Mouse (Mus musculus): ENCODE data around the gene Gdi2. TPM values are rescaled to one million over a fixed set of nuclear protein-coding genes. Genes with fewer than 3 reads are reported as not detected.
"Not testable (repeated sequence)": the region's sequence is repeated elsewhere in the genome, so short reads cannot be mapped to it uniquely, and the experiment has no call there.

Gene Gdi2
- 100 to 1,000 TPM; 140 to 152 (median 149) TPM for total RNA-seq (2022)

DNA sequence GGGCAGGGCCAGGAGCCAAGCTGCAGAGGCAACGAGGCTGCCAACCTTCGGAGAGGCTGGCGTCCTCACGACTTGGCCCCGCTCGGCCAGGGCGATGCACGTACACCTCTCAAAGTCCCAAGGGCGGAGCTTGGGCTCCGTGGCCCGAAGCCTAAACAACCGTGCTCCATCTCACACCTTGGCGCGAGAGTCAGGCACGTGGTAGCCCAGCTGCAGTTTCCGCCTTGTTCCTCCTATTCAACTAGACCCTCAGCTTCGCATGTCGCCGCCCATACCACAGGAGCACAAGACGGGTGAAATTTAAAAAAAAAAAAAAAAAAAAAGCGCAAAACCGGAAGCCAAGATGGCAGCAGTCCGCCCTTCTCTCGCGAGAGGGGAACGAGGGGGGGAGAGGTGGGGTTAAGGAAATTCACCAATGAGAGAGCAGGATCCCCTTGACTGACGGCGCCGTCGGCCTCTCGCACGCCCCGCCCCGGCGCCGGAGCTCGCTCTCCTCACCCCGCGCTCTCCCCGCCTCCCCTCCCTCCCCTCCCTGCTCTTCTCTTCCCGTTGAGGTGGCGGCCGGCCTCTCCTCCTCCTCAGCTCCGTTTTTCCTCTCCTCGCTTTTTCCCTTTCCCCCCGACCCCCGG is at the start of gene Gdi2:
TSS of gene Gdi2 (plus strand) at position 470 of the 629 bp plus-strand sequence.
- DNase-seq (ENCODE audit: low spot score in 2 of 2) = peak; percentile 89 to 90

- no peak for DNase-seq (ENCODE audit: low spot score in 2 of 2)
Measured at GRCm38 (mm10) chr13:3495526-3495925, 42.3 kb upstream of the Gdi2 start.

DNA sequence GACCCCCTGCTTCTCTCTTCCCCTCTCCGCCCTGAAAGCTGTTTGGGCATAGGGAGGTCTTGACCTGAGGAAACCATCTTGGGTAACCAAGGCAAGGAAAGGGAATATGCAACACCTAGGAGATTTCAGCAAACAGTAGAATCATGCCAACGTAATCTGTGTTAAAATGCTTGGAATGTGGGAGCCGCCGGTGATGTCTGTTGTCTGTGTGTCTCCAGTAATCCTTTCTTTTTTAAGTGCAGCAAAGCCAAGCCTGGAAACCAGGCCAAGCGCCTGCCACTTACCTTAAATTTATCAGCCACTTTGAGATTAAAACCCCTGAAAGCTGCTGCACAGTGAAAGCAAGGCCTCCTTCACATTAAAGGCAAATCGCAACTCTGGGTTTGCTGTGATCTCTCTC is 36.8 kb upstream of the Gdi2 start:
- DNase-seq (ENCODE audit: low spot score in 2 of 2) = not testable (repeated sequence)

DNA sequence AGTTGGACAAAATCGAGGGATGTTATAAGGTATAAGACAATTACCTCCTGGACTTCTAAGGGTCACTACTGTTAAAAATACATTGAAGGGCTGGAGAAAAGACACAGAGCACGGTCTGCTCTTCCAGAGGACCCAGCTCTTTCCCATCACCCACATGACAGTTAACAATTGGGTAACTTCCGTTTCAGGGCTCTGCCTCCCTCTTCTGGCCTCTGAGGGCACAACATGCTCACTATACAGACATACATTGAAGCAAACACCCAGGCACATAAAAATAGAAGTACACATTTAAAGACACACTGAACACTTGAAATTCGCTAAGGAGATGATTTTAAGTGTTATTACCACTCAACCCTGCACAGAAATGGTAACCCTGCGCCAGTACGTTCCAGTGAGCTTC is 22.5 kb upstream of the Gdi2 start:
- DNase-seq (ENCODE audit: low spot score in 2 of 2) = not testable (repeated sequence)

- DNase-seq (ENCODE audit: low spot score in 2 of 2) = not testable (repeated sequence)
Measured at GRCm38 (mm10) chr13:3519357-3519756, 18.5 kb upstream of the Gdi2 start.

GRCm38 (mm10) chr13:3519994-3520393 is 17.9 kb upstream of the Gdi2 start:
- not testable (repeated sequence) for DNase-seq (ENCODE audit: low spot score in 2 of 2)

DNA sequence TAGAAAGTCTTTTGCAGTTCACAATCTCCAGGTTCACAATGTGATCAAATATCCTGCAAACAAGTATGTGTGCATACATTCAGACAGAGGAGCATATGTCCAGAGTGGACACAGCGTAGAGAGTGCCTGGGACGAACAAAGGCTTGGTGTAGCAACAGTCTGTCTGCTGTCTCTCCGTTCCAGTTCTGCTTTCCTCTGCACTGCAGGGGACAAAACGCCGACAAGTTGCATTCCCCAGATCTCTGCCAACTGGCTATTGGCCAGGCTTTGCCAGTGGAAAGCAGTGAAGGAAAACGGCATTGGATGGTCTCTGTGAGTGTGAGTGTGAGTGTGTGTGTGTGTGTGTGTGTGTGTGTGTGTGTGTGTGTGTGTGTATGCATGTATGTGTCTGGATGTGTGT is 14.4 kb upstream of the Gdi2 start:
- DNase-seq (ENCODE audit: low spot score in 2 of 2) = no peak

DNA sequence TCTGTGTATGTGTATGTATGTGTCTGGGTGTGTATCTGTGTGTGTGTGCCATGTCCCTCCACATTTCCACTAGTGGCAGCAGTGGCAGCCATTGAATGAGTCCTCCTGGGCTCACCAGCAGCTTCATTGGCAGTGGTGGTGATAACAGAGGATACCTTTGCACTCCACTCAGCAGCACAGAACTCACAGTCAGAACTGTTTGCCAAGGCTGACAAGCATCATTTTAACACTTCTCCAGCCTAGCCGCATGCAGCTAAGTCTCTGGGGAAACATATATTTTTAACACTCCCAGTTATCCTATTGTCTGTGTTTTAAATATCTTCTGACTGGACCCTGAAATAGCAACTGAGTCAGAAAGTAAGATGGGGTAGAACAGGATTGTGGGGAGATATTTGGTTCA is 13.9 kb upstream of the Gdi2 start:
- DNase-seq (ENCODE audit: low spot score in 2 of 2) = no peak

- no peak for DNase-seq (ENCODE audit: low spot score in 2 of 2)
Measured at GRCm38 (mm10) chr13:3525611-3526051, 12.2 kb upstream of the Gdi2 start.

GRCm38 (mm10) chr13:3526328-3526727 is 11.5 kb upstream of the Gdi2 start:
- no peak for DNase-seq (ENCODE audit: low spot score in 2 of 2)

DNA sequence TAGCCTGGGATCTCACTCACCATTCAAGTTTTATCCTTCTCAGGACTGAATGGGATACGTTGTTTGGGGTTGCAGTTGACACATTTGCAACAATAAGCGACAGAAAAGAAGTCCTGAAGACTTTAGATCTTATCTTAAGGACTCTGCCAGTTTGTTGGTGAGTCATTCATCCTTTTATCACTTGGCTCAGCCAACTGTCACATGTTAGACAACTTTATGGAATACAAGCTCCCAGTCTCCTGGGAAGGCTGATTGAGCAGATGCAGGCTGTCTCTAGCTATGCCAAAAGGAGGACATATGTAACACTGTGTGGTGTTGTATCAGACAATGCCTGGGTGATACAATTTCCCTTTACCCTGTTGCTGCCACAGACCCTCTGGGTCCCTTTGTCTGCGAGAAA is 7.4 kb upstream of the Gdi2 start:
- DNase-seq (ENCODE audit: low spot score in 2 of 2) = no peak

- DNase-seq (ENCODE audit: low spot score in 2 of 2) = not testable (repeated sequence)
Measured at GRCm38 (mm10) chr13:3531176-3531575, 6.7 kb upstream of the Gdi2 start.

DNA sequence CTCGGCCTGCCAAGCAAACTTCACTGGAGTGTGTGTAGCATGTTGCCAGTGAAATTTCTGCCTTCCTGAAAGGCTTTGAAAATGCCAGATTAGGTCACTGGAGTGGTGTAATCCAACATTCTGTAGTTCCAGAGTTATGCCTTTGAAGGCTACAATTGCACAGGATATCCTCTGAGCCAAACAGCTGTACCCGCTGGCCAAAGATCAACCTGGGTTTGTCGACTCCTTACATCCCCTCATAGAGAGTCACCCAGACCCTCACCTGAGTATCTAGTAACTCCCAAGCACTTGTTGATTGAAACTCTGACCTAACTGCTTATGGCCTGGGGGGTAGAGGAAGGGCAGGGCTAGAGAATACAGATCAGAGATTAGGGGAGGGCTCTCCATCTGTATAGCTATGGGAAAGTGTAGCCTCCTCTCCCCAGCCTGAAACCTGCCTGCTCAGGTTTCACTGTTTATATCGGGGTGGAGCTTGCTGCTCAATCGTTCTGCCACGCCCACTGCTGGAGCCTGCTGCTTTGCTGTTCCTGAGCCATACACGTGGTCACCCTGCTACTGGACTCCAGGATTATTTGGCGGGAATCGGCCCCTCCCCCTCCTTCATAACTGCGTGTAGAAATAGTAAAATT is 6.1 kb upstream of the Gdi2 start:
- DNase-seq (ENCODE audit: low spot score in 2 of 2) = no peak

- DNase-seq (ENCODE audit: low spot score in 2 of 2) = no peak
Measured at GRCm38 (mm10) chr13:3532451-3532850, 5.4 kb upstream of the Gdi2 start.

GRCm38 (mm10) chr13:3534146-3534545 is 3.7 kb upstream of the Gdi2 start:
- DNase-seq (ENCODE audit: low spot score in 2 of 2) = no peak

- peak; percentile 51 to 63 for DNase-seq (ENCODE audit: low spot score in 2 of 2)
Measured at GRCm38 (mm10) chr13:3538223-3538968, 533 bp downstream of the Gdi2 start.

GRCm38 (mm10) chr13:3538969-3539562 is 1.2 kb downstream of the Gdi2 start:
- DNase-seq (ENCODE audit: low spot score in 2 of 2) = no peak

GRCm38 (mm10) chr13:3540166-3540565 is 2.3 kb downstream of the Gdi2 start:
- no peak for DNase-seq (ENCODE audit: low spot score in 2 of 2)

DNA sequence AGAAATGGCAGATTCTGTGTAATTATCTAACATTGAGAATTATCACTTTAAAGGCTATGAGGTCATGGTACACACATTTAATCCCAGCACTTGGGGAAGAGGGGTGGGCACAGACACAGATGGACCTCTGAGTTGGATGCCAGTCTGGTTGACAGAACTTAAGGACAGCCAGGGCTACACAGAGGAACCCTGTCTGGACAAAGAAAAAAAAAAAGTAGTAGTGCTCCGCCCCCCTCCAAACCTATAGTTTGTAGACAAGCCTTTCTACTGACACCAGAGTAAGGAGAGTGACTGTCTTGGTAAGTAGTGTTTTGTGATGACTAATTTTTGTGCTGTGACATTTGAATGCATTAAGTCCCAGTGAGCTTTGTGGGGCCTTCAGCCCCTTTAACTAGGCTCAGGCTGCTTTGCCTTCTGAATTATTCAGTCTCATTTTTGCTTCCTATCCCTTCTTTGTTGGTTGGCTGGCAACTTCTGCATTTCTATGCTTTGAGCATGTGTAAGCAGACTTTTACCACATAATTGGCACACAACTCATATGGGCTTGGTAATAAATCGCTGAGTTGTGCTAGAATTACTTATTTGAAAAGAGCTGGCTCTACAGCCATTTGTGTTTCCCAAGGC is 3.4 kb downstream of the Gdi2 start:
- no peak for DNase-seq (ENCODE audit: low spot score in 2 of 2)

DNA sequence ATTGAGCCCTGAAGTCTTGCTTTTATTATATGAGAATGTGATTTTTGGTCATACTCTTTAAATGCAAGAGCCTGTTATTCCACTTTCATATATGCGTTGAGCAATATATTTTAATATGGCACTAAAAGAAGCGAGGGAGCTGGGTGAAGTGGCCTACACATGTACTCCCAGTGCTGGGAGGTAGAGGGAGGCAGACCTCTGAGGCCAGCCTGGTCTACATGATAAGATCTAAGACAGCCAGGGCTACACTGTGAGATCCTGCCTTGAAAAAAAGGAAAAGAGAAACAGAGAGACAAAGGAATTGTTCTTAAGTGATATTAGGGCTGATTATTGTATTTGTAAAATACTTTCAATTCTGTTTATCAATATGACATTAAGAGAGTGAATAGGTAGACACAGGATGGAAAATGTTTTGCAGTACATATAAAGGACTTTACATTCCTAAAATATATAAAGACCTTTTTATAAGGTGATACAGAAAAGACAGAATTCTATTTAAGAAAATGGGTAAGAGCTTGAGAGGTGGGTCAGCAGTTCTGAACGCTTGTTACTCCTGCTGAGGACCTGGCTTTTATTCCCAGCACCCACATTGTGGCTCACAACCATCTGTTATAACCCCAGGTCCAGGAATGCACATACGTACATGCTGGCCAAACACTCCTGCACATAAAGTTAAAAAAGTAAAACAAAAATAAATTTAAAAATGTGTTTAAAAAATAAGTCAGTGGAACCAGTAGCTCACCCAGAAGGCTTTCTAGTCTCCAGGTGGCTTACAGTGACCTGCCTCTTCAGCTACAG is 6.4 kb downstream of the Gdi2 start:
- DNase-seq (ENCODE audit: low spot score in 2 of 2) = no peak

DNA sequence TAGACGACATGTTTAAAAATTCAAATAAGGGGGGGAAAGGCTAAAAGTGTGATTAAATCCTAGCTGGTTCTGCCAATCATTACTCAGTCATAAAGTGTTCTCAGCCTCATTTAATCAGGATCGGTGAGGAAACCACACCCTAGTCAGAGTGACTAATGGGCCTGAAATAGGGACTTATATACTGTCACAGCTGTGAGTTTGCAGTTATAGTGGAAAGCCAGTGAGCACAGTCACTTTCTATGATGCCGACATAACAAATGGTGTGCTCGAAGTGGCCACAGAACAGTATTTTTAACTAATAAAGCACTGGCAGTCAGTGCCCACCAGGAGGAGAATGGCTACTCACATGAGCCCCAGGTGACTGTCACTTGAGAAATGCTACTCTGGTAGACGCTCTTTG is 7.1 kb downstream of the Gdi2 start:
- DNase-seq (ENCODE audit: low spot score in 2 of 2) = no peak

Data from gastrocnemius, adult 8-10 months (tissue).